Mouse (Mus musculus): ENCODE measurements around the gene Arid3a. TPM values are rescaled to one million over a fixed set of nuclear protein-coding genes. Genes with fewer than 3 reads are reported as not detected.

Arid3a gene
- polyA plus RNA-seq, 1 experiment: 3.6 TPM

GRCm38 (mm10) chr10:79907415-79907814 lies 19.4 kb upstream of the Arid3a start:
- 89% methylated on average over 10 of the region's 10 CpGs for WGBS
- no peak for DNase-seq (ENCODE audit: low read depth, low spot score)

- no peak for DNase-seq (ENCODE audit: low read depth, low spot score)
- 1% methylated on average over 52 of the region's 52 CpGs for WGBS
These were observed 18.4 kb upstream of the Arid3a start, which contains the start of gene Med16 for GRCm38 (mm10) chr10:79908167-79909091. Gene Med16 (minus strand): TSS chr10:79908923.

- WGBS: 22% methylated on average over 14 of the region's 14 CpGs
- no peak for DNase-seq (ENCODE audit: low read depth, low spot score)
These were observed 17.5 kb upstream of the Arid3a start for GRCm38 (mm10) chr10:79909092-79909922.

- DNase-seq (ENCODE audit: low read depth, low spot score): no peak
- WGBS: 94% methylated on average over 4 of the region's 4 CpGs
These were observed 16.3 kb upstream of the Arid3a start, which contains the start of gene Gm26602 for GRCm38 (mm10) chr10:79910556-79910955. Gene Gm26602 (plus strand): TSS chr10:79910856.

GRCm38 (mm10) chr10:79912412-79912811 lies 14.4 kb upstream of the Arid3a start:
- DNase-seq (ENCODE audit: low read depth, low spot score): no peak
- 72% methylated on average over 20 of the region's 20 CpGs for WGBS

GRCm38 (mm10) chr10:79914131-79914947 lies 12.5 kb upstream of the Arid3a start:
- no peak for DNase-seq (ENCODE audit: low read depth, low spot score)
- 36% methylated on average over 11 of the region's 11 CpGs for WGBS

- 21% methylated on average over 7 of the region's 7 CpGs for WGBS
- DNase-seq (ENCODE audit: low read depth, low spot score): no peak
These were observed 11.8 kb upstream of the Arid3a start for GRCm38 (mm10) chr10:79914948-79915596.

GRCm38 (mm10) chr10:79916081-79916480 lies 10.8 kb upstream of the Arid3a start:
- no peak for DNase-seq (ENCODE audit: low read depth, low spot score)
- WGBS: 5% methylated on average over 8 of the region's 8 CpGs

GRCm38 (mm10) chr10:79916808-79917531 lies 9.9 kb upstream of the Arid3a start, which contains the start of gene Kiss1r:
Gene Kiss1r (plus strand): TSS chr10:79916971.
- no peak for DNase-seq (ENCODE audit: low read depth, low spot score)
- 2% methylated on average over 42 of the region's 42 CpGs for WGBS

- no peak for DNase-seq (ENCODE audit: low read depth, low spot score)
- 80% methylated on average over 5 of the region's 5 CpGs for WGBS
These were observed 9.2 kb upstream of the Arid3a start for GRCm38 (mm10) chr10:79917532-79918100.

- 62% methylated on average over 35 of the region's 35 CpGs for WGBS
- DNase-seq (ENCODE audit: low read depth, low spot score): no peak
These were observed 8.4 kb upstream of the Arid3a start for GRCm38 (mm10) chr10:79918231-79919078.

- 20% methylated on average over 21 of the region's 21 CpGs for WGBS
- DNase-seq (ENCODE audit: low read depth, low spot score): no peak
These were observed 7.5 kb upstream of the Arid3a start for GRCm38 (mm10) chr10:79919251-79919849.

- 44% methylated on average over 26 of the region's 26 CpGs for WGBS
- DNase-seq (ENCODE audit: low read depth, low spot score): no peak
These were observed 6.6 kb upstream of the Arid3a start for GRCm38 (mm10) chr10:79920056-79920890.

GRCm38 (mm10) chr10:79920958-79921535 lies 5.8 kb upstream of the Arid3a start, which contains the start of gene R3hdm4:
Gene R3hdm4 (minus strand): TSS chr10:79921208.
- DNase-seq (ENCODE audit: low read depth, low spot score): no peak
- WGBS: 10% methylated on average over 41 of the region's 41 CpGs

GRCm38 (mm10) chr10:79921572-79921971 lies 5.3 kb upstream of the Arid3a start:
- DNase-seq (ENCODE audit: low read depth, low spot score): no peak
- 29% methylated on average over 34 of the region's 34 CpGs for WGBS
